Mouse (Mus musculus): ENCODE measurements around the gene Pde8b. TPM values are rescaled to one million over a fixed set of nuclear protein-coding genes. Genes with fewer than 3 reads are reported as not detected.

Pde8b gene
- polyA plus RNA-seq, 1 experiment from 2014 or later, result 9.7 TPM

GRCm38 (mm10) chr13:95096646-95097045, 153.5 kb downstream of the Pde8b start:
- WGBS, result 80% methylated on average over 3 of the region's 3 CpGs
- no peaks in the 10 kb centered on the region for H3K9me3 ChIP-seq (replicated peaks)
- no peak for ATAC-seq (ENCODE audit: low FRiP score)

GRCm38 (mm10) chr13:95095860-95096259, 154.3 kb downstream of the Pde8b start:
- H3K4me3 ChIP-seq (replicated peaks), result no peak overlapping the region
- no peaks in the 10 kb centered on the region for H3K9me3 ChIP-seq (replicated peaks)
- H3K27ac ChIP-seq (replicated peaks), result no peak overlapping the region
- H3K4me2 ChIP-seq, result no peak overlapping the region
- no peak overlapping the region for H3K9ac ChIP-seq (replicated peaks)
- peaks cover 4% of the 10 kb centered on the region; the same call in 1 of the 2 replicates for H3K4me1 ChIP-seq
- H3K36me3 ChIP-seq, result no peaks in the 10 kb centered on the region
- 40% methylated on average over 10 of the region's 10 CpGs for WGBS
- H3K27me3 ChIP-seq (replicated peaks), result no peaks in the 10 kb centered on the region
- peak; percentile 63; the same call in 1 of the 2 replicates for ATAC-seq (ENCODE audit: low FRiP score)

More at GRCm38 (mm10) chr13:95096646-95097045, 153.5 kb downstream of the Pde8b start:
- peaks cover 4% of the 10 kb centered on the region; the same call in 1 of the 2 replicates for H3K4me1 ChIP-seq
- no peak overlapping the region for H3K4me3 ChIP-seq (replicated peaks)
- H3K4me2 ChIP-seq, result no peak overlapping the region
- no peaks in the 10 kb centered on the region for H3K27me3 ChIP-seq (replicated peaks)
- no peak overlapping the region for H3K9ac ChIP-seq (replicated peaks)
- H3K36me3 ChIP-seq, result no peaks in the 10 kb centered on the region
- no peak overlapping the region for H3K27ac ChIP-seq (replicated peaks)

- Histone ChIP-seq H3K27me3 (replicated peaks) (no peaks in the 10 kb centered on the region), H3K4me2 (no peak overlapping the region), H3K4me3 (replicated peaks) (no peak overlapping the region), H3K36me3 (no peaks in the 10 kb centered on the region), H3K9ac (replicated peaks) (no peak overlapping the region), H3K9me3 (replicated peaks) (no peaks in the 10 kb centered on the region), H3K27ac (replicated peaks) (no peak overlapping the region), H3K4me1 (peaks cover 4% of the 10 kb centered on the region; the same call in 1 of the 2 replicates)
- ATAC-seq (ENCODE audit: low FRiP score), result no peak
- 83% methylated on average over 14 of the region's 14 CpGs for WGBS
Measured at GRCm38 (mm10) chr13:95091546-95092445, 158.3 kb downstream of the Pde8b start.

- no peaks in the 10 kb centered on the region for H3K9me3 ChIP-seq (replicated peaks)
- WGBS, result 76% methylated on average over 8 of the region's 8 CpGs
- no peak for ATAC-seq (ENCODE audit: low FRiP score)
- no peak overlapping the region for H3K9ac ChIP-seq (replicated peaks)
- no peak overlapping the region for H3K27ac ChIP-seq (replicated peaks)
- no peaks in the 10 kb centered on the region for H3K4me1 ChIP-seq
- no peak overlapping the region for H3K4me2 ChIP-seq
- no peak overlapping the region for H3K4me3 ChIP-seq (replicated peaks)
- no peaks in the 10 kb centered on the region for H3K27me3 ChIP-seq (replicated peaks)
- no peaks in the 10 kb centered on the region for H3K36me3 ChIP-seq
Measured at GRCm38 (mm10) chr13:95087358-95087787, 162.8 kb downstream of the Pde8b start.

- H3K4me1 ChIP-seq, result no peaks in the 10 kb centered on the region
- H3K27ac ChIP-seq (replicated peaks), result no peak overlapping the region
- WGBS, result 75% methylated on average over 5 of the region's 5 CpGs
- no peak overlapping the region for H3K4me3 ChIP-seq (replicated peaks)
- no peaks in the 10 kb centered on the region for H3K36me3 ChIP-seq
- no peak for ATAC-seq (ENCODE audit: low FRiP score)
- no peaks in the 10 kb centered on the region for H3K9me3 ChIP-seq (replicated peaks)
- no peak overlapping the region for H3K4me2 ChIP-seq
- no peak overlapping the region for H3K9ac ChIP-seq (replicated peaks)
- no peaks in the 10 kb centered on the region for H3K27me3 ChIP-seq (replicated peaks)
Measured at GRCm38 (mm10) chr13:95086033-95086432, 164.1 kb downstream of the Pde8b start.

- H3K4me2 ChIP-seq, result no peak overlapping the region
- no peaks in the 10 kb centered on the region for H3K27me3 ChIP-seq (replicated peaks)
- 93% methylated on average over 3 of the region's 3 CpGs for WGBS
- no peak overlapping the region for H3K4me3 ChIP-seq (replicated peaks)
- H3K4me1 ChIP-seq, result no peaks in the 10 kb centered on the region
- no peak overlapping the region for H3K9ac ChIP-seq (replicated peaks)
- no peaks in the 10 kb centered on the region for H3K9me3 ChIP-seq (replicated peaks)
- ATAC-seq (ENCODE audit: low FRiP score), result no peak
- no peaks in the 10 kb centered on the region for H3K36me3 ChIP-seq
- H3K27ac ChIP-seq (replicated peaks), result no peak overlapping the region
Measured at GRCm38 (mm10) chr13:95082611-95083010, 167.5 kb downstream of the Pde8b start.

GRCm38 (mm10) chr13:95081082-95081481, 169.1 kb downstream of the Pde8b start:
- WGBS, result 82% methylated on average over 7 of the region's 7 CpGs
- Histone ChIP-seq H3K36me3 (no peaks in the 10 kb centered on the region), H3K4me1 (no peaks in the 10 kb centered on the region), H3K9me3 (replicated peaks) (no peaks in the 10 kb centered on the region), H3K4me3 (replicated peaks) (no peak overlapping the region), H3K9ac (replicated peaks) (no peak overlapping the region), H3K4me2 (no peak overlapping the region), H3K27me3 (replicated peaks) (no peaks in the 10 kb centered on the region), H3K27ac (replicated peaks) (no peak overlapping the region)
- no peak for ATAC-seq (ENCODE audit: low FRiP score)

- no peak overlapping the region for H3K9ac ChIP-seq (replicated peaks)
- no peak for ATAC-seq (ENCODE audit: low FRiP score)
Measured at GRCm38 (mm10) chr13:95078492-95078891, 171.6 kb downstream of the Pde8b start.

GRCm38 (mm10) chr13:95077688-95078087, 172.4 kb downstream of the Pde8b start:
- 88% methylated on average over 3 of the region's 3 CpGs for WGBS
- no peaks in the 10 kb centered on the region for H3K27me3 ChIP-seq (replicated peaks)

More at GRCm38 (mm10) chr13:95078492-95078891, 171.6 kb downstream of the Pde8b start:
- H3K9me3 ChIP-seq (replicated peaks), result no peaks in the 10 kb centered on the region
- H3K27me3 ChIP-seq (replicated peaks), result no peaks in the 10 kb centered on the region
- 43% methylated on average over 6 of the region's 6 CpGs for WGBS
- H3K4me1 ChIP-seq, result 0 out of 2 replicates have a peak, but pooled peaks cover 8% of the 10 kb centered on the region
- H3K4me2 ChIP-seq, result no peak overlapping the region
- H3K36me3 ChIP-seq, result no peaks in the 10 kb centered on the region
- H3K27ac ChIP-seq (replicated peaks), result no peak overlapping the region
- no peak overlapping the region for H3K4me3 ChIP-seq (replicated peaks)

GRCm38 (mm10) chr13:95076142-95076541, 174.0 kb downstream of the Pde8b start:
- Histone ChIP-seq H3K27me3 (replicated peaks) (no peaks in the 10 kb centered on the region), H3K36me3 (no peaks in the 10 kb centered on the region), H3K4me2 (no peak overlapping the region), H3K9ac (replicated peaks) (no peak overlapping the region), H3K4me1 (0 out of 2 replicates have a peak, but pooled peaks cover 12% of the 10 kb centered on the region), H3K4me3 (replicated peaks) (no peak overlapping the region), H3K9me3 (replicated peaks) (no peaks in the 10 kb centered on the region), H3K27ac (replicated peaks) (no peak overlapping the region)
- 80% methylated on average over 2 of the region's 2 CpGs for WGBS
- no peak for ATAC-seq (ENCODE audit: low FRiP score)

More at GRCm38 (mm10) chr13:95077688-95078087, 172.4 kb downstream of the Pde8b start:
- H3K9ac ChIP-seq (replicated peaks), result no peak overlapping the region
- no peaks in the 10 kb centered on the region for H3K36me3 ChIP-seq
- ATAC-seq (ENCODE audit: low FRiP score), result no peak
- 0 out of 2 replicates have a peak, but pooled peaks cover 12% of the 10 kb centered on the region for H3K4me1 ChIP-seq
- H3K27ac ChIP-seq (replicated peaks), result no peak overlapping the region
- H3K4me2 ChIP-seq, result no peak overlapping the region
- no peaks in the 10 kb centered on the region for H3K9me3 ChIP-seq (replicated peaks)
- H3K4me3 ChIP-seq (replicated peaks), result no peak overlapping the region

GRCm38 (mm10) chr13:95073445-95074172, 176.5 kb downstream of the Pde8b start:
- Histone ChIP-seq H3K27me3 (replicated peaks) (no peaks in the 10 kb centered on the region), H3K9me3 (replicated peaks) (no peaks in the 10 kb centered on the region), H3K4me1 (0 out of 2 replicates have a peak, but pooled peaks cover 12% of the 10 kb centered on the region), H3K4me3 (replicated peaks) (no peak overlapping the region), H3K9ac (replicated peaks) (no peak overlapping the region), H3K4me2 (no peak overlapping the region), H3K27ac (replicated peaks) (0 out of 2 replicates have a peak overlapping the region, but pooled peaks have one; percentile 24), H3K36me3 (no peaks in the 10 kb centered on the region)
- ATAC-seq (ENCODE audit: low FRiP score), result peak; percentile 41; the same call in 1 of the 2 replicates
- WGBS, result 45% methylated on average over 8 of the region's 8 CpGs
